Mouse (Mus musculus): ENCODE results near the gene Prkcb.

DNA sequence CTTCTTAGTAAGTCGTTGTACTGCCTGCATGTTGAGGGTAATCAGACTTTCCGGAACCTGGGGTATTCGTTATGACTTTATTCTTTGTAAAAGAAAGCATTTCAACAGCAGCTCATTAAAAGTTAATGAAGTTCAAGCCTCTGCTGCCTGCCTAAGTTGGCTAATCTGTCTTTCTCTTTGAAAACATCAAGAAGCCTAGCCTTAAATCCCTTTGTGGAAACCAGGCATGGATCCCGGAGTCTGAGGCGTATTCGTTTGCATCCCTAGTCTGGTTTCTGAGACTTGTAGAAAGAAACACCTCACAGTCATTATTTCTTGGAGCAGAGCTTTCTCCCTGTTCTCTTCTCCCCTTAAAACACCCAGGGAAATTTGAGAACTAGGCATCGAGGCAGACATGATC is 90.7 kb downstream of the Prkcb start:
- TF ChIP-seq CTCF (IDR thresholded peaks at IDR 0.05; ENCODE audit: insufficient read depth, low read length) (no peak), POLR2A (IDR thresholded peaks at IDR 0.05; ENCODE audit: borderline replicate concordance, extremely low read depth, low read depth, low read length) (no peak)

Data from lung, adult 2 months (tissue).